Mouse (Mus musculus) right cerebral cortex, postnatal 14 days (tissue): ENCODE measurements around the gene Csf3r.
"Not testable (repeated sequence)": the region's sequence is repeated elsewhere in the genome, so short reads cannot be mapped to it uniquely, and the experiment has no call there.

Source experiments
- DNase-seq: peaks from one replicate; pipeline ENCODE4 v3.0.0; 2022

The Csf3r gene

GRCm38 (mm10) chr4:126024303-126024900 is at the start of gene Csf3r:
Gene Csf3r (plus strand): TSS chr4:126024550.
- no peak for DNase-seq

GRCm38 (mm10) chr4:125977768-125978167 is 46.6 kb upstream of the Csf3r start:
- no peak for DNase-seq

- DNase-seq: no peak
Observed at GRCm38 (mm10) chr4:125983279-125983678, 41.1 kb upstream of the Csf3r start.

- not testable (repeated sequence) for DNase-seq
Observed at GRCm38 (mm10) chr4:125985703-125986102, 38.6 kb upstream of the Csf3r start.

GRCm38 (mm10) chr4:125987071-125987470 is 37.3 kb upstream of the Csf3r start:
- DNase-seq: no peak

GRCm38 (mm10) chr4:125989061-125989460 is 35.3 kb upstream of the Csf3r start:
- DNase-seq: no peak

- DNase-seq: peak; percentile 79
Observed at GRCm38 (mm10) chr4:125990143-125990542, 34.2 kb upstream of the Csf3r start.

- no peak for DNase-seq
Observed at GRCm38 (mm10) chr4:125992206-125992605, 32.1 kb upstream of the Csf3r start.

- DNase-seq: no peak
Observed at GRCm38 (mm10) chr4:125992906-125993305, 31.4 kb upstream of the Csf3r start.

GRCm38 (mm10) chr4:125996576-125996975 is 27.8 kb upstream of the Csf3r start:
- DNase-seq: no peak

- DNase-seq: no peak
Observed at GRCm38 (mm10) chr4:125997826-125998225, 26.5 kb upstream of the Csf3r start.

- DNase-seq: no peak
Observed at GRCm38 (mm10) chr4:126001311-126002199, 22.8 kb upstream of the Csf3r start.

- no peak for DNase-seq
Observed at GRCm38 (mm10) chr4:126017676-126018332, 6.5 kb upstream of the Csf3r start.

- DNase-seq: no peak
Observed at GRCm38 (mm10) chr4:126018966-126019538, 5.3 kb upstream of the Csf3r start.

- DNase-seq: no peak
Observed at GRCm38 (mm10) chr4:126025801-126026200, 1.5 kb downstream of the Csf3r start.

- DNase-seq: no peak
Observed at GRCm38 (mm10) chr4:126027980-126028379, 3.6 kb downstream of the Csf3r start.

GRCm38 (mm10) chr4:126029042-126029441 is 4.7 kb downstream of the Csf3r start:
- DNase-seq: no peak

- DNase-seq: no peak
Observed at GRCm38 (mm10) chr4:126030705-126031104, 6.4 kb downstream of the Csf3r start.

- DNase-seq: no peak
Observed at GRCm38 (mm10) chr4:126035413-126035812, 11.1 kb downstream of the Csf3r start.

GRCm38 (mm10) chr4:126046851-126047585 is 22.7 kb downstream of the Csf3r start, which contains the start of gene Mrps15:
Gene Mrps15 (plus strand): TSS chr4:126046925.
- DNase-seq: peak; percentile 84

- peak; percentile 42 for DNase-seq
Observed at GRCm38 (mm10) chr4:126051617-126052016, 27.3 kb downstream of the Csf3r start.
